Mouse (Mus musculus): ENCODE data around the gene Kcnk12. TPM values are rescaled to one million over a fixed set of nuclear protein-coding genes. Genes with fewer than 3 reads are reported as not detected.

Kcnk12 gene
- total RNA-seq, 2 experiments from 2014 or later, result 21.0 to 23.1 TPM

DNA sequence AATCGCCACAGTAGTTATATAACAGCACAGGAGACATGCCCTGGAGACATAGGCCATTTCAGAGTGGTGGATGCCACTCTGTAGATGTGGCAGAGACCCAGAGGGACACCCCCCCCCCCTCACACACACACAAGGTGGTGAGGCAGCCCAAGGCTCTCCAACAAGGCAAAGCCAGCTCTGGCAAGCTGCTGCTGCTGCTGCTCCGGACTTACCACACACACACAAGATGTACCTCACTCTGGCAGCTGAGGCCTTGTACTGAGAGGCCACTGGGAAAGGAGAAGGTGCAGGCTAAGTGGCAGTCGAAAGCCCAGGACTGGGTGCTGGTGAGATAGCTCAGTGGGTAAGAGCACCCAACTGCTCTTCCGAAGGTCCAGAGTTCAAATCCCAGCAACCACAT lies 10.1 kb downstream of the Kcnk12 start:
- peak; percentile 1 to 3 for DNase-seq (ENCODE audit: low spot score in 2 of 2)

DNA sequence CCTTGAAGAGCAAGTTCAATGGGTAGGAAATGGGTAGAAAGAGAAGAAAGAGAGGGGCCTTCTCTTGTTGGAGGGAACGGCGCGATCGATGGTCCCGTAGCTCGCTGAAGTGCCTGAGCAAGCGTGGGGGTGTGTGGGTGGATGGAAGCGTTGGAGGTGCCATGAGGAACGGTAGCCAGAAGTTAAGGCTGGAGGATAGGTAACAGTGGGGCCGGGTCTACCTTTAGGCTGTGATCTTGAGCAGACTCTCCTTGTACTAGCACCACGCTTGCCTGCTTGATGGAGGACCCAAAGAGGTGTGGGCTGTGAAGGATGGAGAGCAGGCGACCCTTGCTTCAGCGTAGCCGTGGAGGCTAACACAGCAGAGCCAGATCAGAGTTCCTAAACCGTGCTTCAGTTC lies 12.1 kb downstream of the Kcnk12 start:
- peak; percentile 1 to 5 for DNase-seq (ENCODE audit: low spot score in 2 of 2)

DNA sequence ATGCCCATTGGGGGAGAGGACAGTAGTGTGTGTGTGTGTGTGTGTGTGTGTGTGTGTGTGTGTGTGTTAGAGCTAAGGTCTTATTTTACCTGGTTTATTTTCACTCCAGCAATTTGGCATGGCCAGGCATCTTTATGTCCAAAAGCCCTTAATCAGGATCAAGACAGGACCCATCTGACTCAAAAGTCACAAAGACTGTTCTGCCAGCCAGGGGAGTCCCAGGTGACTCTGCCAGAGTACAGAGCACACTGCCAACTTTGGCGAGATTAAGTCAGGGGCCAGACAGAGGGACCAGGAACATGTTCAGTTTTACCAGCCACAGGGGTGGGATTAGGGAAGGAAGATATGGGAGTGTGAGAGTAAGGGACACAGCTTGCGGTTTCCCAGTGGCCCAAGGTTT lies 12.9 kb downstream of the Kcnk12 start:
- DNase-seq (ENCODE audit: low spot score in 2 of 2), result peak in 1 of 2 experiments; percentile 0

DNA sequence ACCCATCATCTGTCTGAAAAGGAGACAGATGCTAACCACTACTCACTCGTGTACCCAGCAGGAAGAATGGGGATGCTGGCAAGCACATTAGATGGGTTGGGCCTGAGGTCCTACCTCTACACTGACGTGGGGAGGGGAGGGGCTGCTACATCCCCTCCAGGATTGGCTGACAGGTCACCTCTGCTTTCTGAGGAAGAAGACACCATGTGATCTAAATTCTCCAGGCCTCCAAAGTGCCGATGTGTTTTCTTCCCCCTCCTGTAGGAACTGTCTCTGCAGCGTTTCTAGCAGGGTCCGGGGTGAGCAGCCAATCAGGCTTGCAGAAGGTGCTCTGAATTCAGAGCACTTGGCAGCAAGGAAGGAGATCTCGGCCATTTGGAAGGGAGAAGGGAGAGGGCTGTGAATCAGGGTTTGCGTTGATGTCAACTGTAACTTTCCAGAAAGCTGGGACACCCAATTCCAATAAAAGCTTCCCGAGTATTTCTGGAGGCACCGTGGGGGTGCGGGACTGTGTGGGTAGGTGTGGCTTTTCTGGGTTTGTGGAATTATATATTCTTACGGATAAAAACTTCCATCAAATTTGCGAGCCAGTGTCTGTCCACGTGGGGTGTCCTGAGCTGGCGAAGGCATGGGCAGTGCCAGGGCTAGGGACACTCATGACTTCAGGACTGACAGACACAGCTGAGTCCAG lies 13.5 kb downstream of the Kcnk12 start:
- peak in 1 of 2 experiments; percentile 4 for DNase-seq (ENCODE audit: low spot score in 2 of 2)

DNA sequence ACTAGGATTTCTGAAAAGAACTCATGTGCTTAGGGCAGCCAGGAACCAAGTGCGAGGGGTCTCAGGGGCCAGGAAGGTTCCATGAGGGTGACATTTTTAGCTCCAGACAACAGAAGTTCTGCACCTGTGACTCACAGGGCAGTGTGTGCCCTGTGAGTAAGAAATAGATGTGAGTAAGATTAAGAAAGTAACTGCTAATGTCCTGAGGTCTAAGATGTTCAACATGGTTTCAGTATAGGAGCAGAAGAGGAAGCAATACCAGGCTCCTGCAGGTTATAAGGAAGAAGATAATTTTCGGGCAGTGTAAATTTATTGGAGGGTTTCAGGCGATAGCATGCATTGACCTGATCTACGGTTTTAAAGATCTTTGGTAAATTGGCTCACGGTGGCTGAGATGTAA lies 16.6 kb downstream of the Kcnk12 start:
- DNase-seq (ENCODE audit: low spot score in 2 of 2), result no peak

DNA sequence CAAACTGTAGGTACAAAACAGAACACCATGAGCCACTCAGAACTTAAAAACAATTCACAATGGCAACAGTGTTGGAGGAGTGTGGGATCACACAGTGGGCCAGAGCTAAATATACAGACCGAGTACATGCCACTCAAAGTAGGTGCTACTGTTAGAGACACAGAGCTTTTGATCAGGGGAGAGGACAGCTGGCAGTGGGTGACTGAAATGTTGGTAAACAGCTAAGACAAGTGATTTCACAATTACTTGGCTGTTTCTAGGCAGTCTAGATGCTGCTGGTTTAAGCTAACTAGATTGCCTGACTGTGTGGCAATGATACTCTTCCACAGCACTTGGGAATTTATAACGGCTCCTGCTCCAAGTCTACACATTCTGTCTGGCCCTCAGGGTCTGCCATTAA lies 17.6 kb downstream of the Kcnk12 start:
- DNase-seq (ENCODE audit: low spot score in 2 of 2), result no peak

DNA sequence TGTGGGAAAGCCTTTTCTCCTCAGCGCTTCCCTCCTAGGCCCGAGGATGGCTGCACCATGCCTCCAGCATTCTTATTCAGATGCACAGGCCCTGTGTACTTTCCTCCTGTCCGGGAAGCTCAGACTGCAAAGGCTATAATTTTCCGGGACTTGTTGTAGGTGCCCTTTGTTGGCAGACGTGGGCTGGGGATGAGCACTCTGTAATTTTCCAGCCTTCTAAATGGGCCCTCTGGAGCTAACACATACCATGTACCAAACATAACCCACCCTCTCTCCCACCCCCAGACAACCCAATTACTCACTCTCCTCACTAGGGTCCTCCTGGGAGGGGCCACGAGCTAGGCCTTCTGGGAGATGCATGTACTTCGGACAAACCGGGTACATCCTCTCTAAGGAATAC lies 22.8 kb downstream of the Kcnk12 start:
- no peak for DNase-seq (ENCODE audit: low spot score in 2 of 2)

DNA sequence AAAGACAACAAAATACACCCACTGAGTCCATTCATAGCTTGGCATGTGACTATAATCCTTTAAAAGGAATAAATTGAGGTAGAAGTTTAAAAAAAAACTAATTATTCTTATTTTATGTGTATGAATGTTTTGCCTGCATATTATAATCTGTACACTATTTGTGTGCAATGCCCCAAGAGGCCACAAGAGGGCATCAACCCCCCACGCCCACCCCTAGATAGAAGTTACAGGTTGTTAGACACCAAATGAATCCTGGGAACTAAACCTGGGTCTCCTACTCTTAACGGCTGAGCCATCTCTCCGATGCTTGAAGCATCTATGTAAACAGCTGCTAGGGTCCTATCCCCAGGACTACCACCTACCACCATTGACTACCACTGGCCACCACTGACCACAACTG lies 24.6 kb downstream of the Kcnk12 start:
- DNase-seq (ENCODE audit: low spot score in 2 of 2), result no peak

DNA sequence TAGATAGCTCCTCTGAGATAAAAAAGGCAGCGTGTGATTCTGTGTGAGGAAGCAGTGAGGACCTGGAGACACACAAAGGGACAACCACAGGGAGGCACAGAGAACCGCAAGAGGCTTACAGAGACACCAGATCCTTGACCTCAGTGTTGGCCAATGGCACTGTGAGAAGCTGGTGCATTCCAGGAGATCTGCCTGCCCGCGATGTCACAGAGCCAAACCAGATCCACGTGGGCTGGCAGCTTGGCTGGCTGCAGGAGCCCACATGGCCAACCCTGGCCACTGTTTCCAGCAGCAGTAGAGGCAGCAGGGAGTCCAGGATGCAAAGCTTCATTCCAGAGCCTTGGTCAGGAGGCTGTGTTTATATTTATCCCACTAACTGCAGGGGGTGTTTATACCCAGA lies 27.0 kb downstream of the Kcnk12 start:
- peak in 1 of 2 experiments; percentile 37 for DNase-seq (ENCODE audit: low spot score in 2 of 2)

DNA sequence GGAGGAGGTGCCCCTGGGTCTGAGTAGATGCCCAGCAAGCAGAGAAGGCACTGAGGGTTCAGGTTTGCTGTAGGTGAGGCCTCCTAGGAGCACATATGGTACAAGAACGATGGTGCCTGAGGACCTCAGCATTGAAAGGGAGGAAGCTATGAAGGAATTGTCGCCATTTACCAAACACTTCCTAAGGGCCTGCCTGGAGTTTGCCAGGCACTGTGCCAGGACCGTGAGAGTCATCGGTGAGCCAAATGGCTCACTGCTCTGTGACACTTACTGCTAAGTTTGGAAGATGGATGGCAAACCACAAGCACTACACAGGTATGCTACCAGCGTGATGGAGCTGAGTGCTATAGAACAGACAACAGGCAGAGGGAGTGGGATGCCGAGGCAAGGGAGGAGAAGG lies 30.9 kb downstream of the Kcnk12 start:
- DNase-seq (ENCODE audit: low spot score in 2 of 2), result no peak

DNA sequence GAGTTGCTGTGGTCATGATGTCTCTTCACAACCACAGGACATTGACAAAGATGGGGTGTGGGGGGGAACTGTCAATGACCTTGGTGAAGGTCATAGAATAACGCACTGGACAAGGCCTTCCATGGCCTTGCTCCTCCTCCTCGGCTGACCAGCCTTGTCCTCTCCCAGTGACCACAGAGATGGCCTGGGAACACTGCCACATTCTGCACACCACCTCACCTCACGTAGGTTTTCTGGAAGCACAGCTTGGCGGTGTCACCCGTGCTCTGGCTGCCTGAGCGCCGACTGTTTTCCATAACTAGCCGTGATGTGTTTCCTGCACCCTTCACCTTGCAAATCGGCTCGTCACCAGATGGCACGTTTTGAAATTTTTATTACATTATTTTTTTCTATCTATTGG lies 32.8 kb downstream of the Kcnk12 start:
- DNase-seq (ENCODE audit: low spot score in 2 of 2), result no peak

DNA sequence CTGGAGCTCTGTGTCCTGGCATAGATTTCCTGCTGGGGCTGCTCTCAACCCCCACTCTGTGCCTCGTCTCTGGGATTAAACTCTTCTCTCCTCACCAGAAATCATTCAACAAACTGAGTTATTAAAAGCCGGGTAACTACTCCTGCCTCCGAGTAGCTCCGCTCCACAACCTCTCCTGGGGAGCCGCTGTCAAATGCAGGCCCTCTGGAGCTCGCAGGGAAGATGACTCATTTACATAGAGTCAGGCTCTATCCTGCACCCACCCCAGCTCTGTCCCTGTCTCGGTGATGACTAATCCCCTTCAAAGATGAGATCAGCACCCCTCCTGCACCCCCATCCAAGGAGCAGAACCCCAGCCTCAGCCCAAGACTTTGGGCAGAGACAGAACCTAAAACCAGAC lies 34.6 kb downstream of the Kcnk12 start:
- DNase-seq (ENCODE audit: low spot score in 2 of 2), result no peak

DNA sequence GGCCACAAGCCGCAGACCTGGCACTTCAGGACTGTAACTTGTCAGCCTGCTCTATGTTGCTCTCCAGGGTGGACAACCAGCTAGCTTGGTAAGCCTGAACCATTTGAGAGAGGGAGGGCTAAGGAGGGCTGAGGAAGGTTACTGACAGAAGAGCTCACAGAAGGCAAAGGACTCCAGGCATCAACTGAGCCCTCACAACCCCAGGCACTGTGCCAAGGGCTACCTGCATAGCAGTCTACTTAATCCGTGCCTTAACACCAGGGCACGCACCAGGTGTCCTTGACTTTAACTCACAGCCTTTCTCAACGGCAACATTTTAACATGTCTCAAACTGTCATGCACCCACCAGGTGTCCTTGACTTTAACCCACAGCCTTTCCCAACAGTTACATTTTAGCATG lies 37.5 kb downstream of the Kcnk12 start:
- DNase-seq (ENCODE audit: low spot score in 2 of 2), result no peak

DNA sequence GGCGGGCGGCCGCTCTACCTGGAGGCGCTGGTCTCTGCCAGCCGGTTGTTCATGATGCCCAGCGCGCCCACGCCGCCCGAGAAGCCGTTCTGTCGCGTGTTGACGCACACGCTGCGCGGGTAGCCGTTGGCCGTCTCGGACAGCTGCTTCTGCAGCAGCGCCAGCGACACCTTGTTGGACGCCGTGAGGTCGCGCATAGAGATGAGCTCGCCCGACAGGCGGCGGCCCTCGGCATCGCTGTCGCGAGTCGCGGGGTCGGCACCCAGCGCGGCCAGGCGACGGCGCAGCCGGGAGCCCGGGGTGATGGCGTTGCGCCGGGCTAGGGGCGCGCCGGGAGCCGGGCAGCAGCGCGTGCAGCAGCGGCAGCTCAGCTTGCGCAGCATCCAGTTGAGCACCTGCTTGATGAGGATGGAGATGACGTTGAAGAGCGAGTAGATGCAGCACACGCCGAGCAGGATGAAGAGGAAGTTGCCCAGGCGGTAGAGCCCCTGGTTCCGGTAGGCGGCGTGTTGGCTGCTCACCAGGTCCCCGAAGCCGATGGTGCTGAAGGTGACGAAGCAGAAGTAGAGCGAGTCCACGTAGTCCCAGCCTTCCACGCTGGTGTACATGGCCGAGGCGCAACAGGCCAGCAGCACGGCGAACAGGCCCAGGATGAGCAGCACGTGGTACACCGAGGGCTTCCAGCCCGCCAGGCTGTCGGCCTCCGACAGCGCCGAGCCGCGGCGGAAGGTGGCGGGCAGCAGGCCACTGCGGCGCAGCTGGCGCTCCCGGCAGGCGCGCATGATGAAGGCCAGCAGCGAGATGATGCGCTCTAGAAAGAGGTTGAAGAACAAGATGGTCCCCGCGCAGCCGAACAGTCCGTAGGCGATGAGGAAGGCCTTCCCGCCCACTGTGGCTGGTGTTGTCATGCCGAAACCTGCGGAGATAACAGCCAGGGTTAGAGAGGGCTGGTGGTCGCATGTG lies 51.6 kb downstream of the Kcnk12 start:
- peak; percentile 66 to 73 for DNase-seq (ENCODE audit: low spot score in 2 of 2)

DNA sequence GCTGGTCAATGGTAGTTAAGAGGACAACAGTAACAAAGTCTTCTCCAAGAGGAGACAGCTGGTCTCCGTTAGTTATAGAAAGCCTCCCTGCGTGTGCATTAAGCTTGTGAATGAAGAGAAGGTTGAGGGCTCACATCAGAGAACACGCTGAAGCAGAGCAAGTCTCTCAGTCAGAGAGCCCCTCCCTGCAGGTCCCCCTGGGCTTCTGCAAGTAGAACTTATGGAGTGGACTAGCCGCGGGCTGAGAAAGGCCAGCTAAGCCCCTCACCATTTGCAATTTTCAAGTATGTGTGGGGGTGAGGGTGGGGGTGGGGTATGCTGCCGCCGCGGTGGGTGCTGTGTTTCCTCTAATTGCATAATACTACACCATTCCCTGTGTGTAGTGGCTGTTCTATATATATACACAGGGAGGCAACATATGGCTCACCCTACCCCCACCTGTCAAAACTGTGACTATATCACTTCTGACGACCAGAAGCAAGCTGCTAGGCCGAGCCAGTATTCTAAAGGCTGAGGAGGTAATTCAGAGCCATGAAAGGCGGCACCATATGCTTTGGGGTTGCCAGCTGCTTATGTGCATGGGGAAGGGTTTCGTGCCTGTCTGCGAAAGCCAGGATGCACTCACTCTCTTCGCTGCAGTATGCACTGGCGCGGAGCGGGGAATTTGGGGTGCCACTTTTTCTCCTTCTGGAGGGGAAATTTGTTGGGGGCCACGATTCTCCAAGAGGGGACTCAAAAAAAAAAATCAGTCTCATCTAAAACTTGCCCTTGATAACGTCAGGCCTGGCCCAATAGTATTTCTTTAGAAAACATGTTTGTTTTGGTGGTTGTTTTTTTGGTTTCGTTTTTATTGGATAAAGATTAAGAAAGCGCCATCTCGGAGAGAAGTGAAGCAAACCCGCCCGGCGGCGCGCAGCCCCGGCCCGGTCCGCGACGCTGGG lies 52.5 kb downstream of the Kcnk12 start:
- DNase-seq (ENCODE audit: low spot score in 2 of 2), result peak; percentile 42 to 55

DNA sequence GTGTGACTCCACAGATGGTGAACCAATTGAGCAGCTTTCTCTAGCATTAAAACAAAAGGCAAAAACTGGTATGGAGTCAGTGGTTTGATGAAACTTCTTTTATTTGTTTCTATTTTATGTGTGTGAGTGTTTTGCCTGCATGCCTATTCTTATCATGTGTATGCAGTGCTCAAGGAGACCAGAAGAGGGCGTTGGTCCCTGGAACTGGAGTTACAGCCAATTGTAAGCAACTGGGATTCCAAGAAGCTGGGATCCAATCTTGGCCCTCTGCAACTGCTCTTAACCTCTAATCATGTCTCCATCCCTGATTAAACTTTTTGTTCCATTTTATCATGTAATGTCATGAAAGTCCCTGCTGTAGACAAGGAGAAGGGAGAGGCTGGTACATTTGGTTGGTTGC lies 58.0 kb downstream of the Kcnk12 start:
- DNase-seq (ENCODE audit: low spot score in 2 of 2), result no peak

DNA sequence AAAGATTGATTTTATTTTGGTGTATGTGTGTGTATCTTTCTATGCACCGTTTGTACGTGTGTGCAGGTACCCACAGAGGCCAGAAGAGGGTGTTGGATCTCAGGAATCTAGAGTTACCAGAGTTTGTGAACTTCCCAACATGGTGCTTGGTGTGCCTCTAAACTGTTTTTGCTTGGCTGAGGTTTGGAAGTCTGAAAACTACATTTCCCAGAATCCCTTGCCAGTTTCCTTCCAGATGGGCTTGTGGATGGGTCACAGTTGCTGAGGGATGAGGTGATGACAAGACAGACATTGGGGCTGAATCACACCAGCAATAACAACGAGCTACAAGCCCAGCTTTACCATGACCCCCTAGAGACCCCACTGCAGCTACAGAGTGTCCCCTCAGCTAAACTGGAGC lies 60.6 kb downstream of the Kcnk12 start:
- no peak for DNase-seq (ENCODE audit: low spot score in 2 of 2)

DNA sequence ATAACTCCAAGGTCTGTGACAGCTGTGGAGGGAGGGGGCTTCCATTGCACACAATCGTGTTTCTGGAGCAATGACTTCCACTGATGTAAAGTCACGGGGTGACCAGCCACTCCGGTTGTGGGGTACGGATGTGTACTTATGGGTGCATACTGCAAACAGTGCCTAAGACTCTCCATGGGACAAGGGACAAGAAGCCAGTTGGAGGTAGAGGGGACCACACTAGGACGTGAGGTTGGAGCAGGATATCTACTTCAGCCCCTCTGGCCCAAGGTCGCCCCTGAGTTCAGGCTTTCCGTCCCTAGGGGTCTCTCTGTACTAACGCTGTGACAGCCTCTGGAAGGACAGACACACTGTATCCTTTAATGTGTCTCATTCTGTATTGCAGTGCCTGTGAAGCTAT lies 63.3 kb downstream of the Kcnk12 start:
- DNase-seq (ENCODE audit: low spot score in 2 of 2), result no peak

DNA sequence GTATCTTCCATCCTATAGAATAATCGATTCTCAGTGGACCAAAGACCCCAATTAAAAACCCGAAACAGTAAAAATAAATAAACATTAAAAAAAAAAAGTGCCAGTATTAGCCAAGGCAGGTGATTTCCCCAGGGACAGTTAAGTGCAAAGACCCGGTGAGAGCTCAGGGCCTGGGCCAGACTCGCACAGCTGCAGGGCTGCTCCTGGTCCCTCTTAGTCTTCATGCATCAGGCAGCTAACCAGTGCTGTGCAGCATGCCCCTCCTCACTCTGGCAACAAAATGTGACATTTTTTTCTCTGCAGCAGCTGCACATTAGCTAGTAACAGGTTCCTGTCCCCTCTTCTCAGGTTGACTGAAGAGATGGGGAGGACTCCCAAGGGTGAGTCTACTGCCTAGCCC lies 65.8 kb downstream of the Kcnk12 start:
- no peak for DNase-seq (ENCODE audit: low spot score in 2 of 2)

DNA sequence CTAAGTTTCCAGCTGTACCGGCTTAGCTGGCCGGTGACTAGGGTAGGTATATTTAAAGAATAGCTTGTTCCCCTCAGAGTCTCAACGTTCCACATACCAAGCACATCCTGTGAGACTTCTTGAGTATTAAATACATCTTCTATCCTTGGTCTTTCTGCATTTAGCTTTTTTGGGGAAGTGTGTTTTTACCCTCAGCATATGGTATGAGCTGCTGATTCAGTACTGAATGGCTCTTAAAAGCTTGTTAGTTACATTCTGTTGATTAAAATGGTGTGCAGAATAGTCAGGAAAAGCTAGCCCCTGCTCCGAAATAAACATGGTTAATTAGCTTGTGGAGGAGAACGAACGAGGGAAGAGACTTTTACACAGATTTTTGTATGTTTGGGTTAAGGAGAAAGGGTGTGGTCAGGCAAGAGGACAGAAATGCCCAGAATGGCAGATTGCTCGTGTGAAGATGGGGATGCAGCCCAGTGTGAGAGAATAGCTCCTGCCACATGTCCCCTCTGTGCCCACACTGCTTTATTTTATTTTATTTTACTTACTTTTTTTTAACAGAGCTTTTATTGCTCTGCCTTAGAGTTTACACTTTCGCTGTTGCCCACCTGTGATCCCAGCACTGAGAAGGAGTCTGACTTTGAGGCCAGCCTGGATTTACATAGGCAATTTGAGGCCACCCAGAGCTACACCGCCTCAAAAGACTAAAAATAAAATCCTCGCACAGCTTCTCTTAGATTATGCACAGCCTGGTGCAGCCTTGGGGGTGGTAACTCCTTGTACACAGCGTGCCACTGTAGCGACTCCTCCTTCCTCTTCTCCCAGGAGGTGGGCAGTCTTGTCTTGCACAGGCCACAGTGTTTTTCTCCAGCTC lies 71.1 kb downstream of the Kcnk12 start:
- no peak for DNase-seq (ENCODE audit: low spot score in 2 of 2)
